Mouse (Mus musculus): Measurements from ENCODE around the gene Qrich1. TPM values are rescaled to one million over a fixed set of nuclear protein-coding genes. Genes with fewer than 3 reads are reported as not detected.

Qrich1 gene
- polyA plus RNA-seq, 1 experiment from 2014 or later: 112 TPM

DNA sequence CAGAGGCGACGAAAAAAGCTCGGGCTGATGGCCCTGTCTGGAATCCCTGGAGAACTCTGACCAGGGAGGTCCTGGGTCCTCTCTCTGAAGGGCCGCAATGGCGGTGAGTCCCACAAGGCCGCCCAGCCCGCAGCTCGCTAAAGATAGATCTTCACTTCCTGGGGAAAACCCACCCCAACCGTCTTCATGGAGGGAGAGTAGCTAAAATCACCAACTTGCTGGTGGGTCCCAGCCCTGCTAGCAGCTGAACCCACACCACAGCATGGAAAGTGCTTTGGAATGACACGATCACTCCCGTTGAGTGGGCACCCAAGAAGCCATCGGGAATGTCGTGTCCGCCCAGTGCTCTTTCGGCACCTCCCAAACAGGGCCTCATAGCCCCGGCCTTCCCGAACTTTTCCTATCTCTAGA lies 51.9 kb downstream of the Qrich1 start:
- H3K27ac ChIP-seq: peak overlapping the region; percentile 96
- no peak overlapping the region for H3K9ac ChIP-seq
- H3K36me3 ChIP-seq: peaks cover 52% of the 10 kb centered on the region
- ATAC-seq (ENCODE audit: insufficient number of reproducible peaks, low FRiP score, low TSS enrichment, low read depth): no peak
- H3K4me2 ChIP-seq: peak overlapping the region; percentile 98
- H3K4me1 ChIP-seq: peaks cover 42% of the 10 kb centered on the region
- peak overlapping the region; percentile 74; the same call in 1 of the 2 replicates for H3K4me3 ChIP-seq
- no peaks in the 10 kb centered on the region for H3K9me3 ChIP-seq
- no peaks in the 10 kb centered on the region for H3K27me3 ChIP-seq
- 77% methylated on average over 17 of the region's 17 CpGs for WGBS

DNA sequence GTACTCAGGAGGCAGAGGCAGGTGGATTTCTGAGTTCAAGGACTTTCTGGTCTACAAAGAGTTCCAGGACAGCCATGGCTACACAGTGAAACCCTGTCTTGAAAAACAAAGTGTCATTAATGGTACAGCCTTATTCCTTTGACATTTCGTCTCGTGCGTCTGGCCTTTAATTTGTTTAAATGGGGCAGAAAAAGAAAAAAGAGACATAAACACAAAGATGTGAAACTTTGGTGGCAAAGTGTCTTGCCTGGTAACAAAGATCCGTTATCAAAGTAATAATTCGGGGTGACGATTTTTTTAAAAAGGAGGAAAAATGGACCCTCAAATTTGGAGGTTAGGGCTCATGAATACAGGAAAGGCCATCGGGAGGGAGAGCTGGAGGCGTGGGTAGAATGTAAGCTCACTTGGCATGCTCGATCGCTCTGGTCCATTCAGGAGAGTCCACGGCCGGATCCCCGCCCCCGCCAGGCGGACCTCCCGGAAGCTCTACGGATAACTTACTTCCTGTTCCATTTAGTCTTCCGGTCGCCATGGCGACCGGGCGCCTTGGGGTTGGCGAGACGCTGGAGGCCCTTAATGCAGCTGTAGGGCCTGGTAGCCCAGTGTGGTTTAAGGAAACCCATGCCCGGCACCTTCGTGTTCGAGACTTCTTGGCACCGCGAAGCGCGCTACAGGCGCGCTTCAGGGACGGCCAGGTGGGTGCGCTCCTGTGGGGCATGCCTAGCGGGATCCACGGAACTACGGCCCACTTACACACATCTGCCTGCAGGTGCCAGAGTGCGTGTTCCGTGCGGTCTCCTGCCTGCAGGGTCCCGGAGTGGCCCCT lies 53.0 kb downstream of the Qrich1 start, which contains the start of gene Dalrd3:
Gene Dalrd3, plus strand, starts transcription at position 506 of the 826 bp plus-strand sequence.
- Histone ChIP-seq H3K4me3 (peak within 1 kb of the TSS; percentile 63), H3K27me3 (no peaks in the 10 kb centered on the region), H3K4me2 (peak within 1 kb of the TSS; percentile 98), H3K9ac (peak within 1 kb of the TSS; percentile 55), H3K9me3 (no peaks in the 10 kb centered on the region), H3K4me1 (peaks cover 50% of the 10 kb centered on the region), H3K27ac (peak within 1 kb of the TSS; percentile 96), H3K36me3 (peaks cover 52% of the 10 kb centered on the region)
- peak; percentile 55 for ATAC-seq (ENCODE audit: insufficient number of reproducible peaks, low FRiP score, low TSS enrichment, low read depth)
- 6% methylated on average over 42 of the region's 42 CpGs for WGBS

DNA sequence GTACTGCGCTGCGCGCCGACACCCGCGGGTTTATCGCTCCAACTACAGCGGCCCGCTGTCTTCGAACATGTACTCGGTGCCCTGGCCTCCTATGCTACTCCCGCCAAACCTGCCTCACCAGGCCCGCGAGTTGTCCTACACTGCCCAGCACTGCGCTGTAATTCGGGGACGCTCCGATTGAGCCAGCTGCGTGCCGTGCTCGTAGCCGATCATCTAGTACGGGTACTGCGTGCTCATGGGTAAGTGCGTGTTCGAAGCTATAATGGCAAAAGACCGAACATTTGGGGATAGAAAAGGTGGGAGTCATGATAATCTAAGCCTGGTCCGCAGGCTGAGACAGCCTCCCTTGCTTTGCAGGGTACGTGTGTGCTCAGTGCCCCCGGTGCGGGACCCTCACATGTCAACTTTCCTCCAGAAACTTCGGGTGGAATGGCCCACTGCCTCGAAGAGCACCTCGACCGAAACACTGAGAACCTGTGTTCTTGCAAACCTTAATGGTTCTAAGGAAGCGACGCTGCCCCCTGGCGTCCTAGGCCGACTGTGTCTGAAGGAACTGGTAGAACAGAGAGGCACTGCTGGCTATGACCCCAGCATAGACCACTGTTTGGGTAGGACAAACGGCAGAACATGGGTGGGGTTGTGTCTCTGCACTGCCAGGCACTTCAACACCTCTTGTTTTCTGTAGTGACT lies 53.7 kb downstream of the Qrich1 start:
- peak overlapping the region; percentile 63 for H3K4me3 ChIP-seq
- H3K36me3 ChIP-seq: peaks cover 52% of the 10 kb centered on the region
- H3K27ac ChIP-seq: peak overlapping the region; percentile 75
- 1% methylated on average over 40 of the region's 40 CpGs for WGBS
- peak overlapping the region; percentile 55 for H3K9ac ChIP-seq
- no peaks in the 10 kb centered on the region for H3K27me3 ChIP-seq
- ATAC-seq (ENCODE audit: insufficient number of reproducible peaks, low FRiP score, low TSS enrichment, low read depth): no peak
- H3K4me1 ChIP-seq: peaks cover 53% of the 10 kb centered on the region
- no peaks in the 10 kb centered on the region for H3K9me3 ChIP-seq
- peak overlapping the region; percentile 98 for H3K4me2 ChIP-seq

DNA sequence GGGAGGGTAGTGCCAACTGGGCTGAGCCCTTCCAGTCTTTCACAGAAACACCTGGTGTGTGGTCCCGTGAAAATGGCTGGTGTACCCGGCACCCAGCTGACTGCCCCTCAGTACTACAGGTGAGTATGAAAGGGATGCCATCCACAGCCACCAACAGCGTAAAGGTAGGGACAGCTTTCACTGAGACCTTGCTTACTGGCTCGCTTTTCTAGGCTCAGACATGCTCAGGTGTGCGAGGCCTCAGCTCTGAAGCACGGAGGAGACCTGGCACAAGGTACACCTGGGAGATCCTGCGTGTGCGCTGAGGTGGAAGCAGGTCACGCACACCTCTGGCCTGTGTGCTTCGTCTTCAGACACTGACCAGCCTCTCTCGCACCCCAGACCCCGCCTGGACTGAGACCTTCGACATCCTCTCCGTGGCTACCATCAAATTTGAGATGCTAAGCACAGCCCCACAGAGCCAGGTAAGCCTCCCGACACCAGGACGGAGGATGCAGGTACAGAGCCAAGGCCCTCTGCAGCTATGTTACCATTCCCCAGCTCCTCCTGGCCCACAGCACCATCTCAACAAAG lies 54.9 kb downstream of the Qrich1 start:
- no peak overlapping the region for H3K9ac ChIP-seq
- 90% methylated on average over 16 of the region's 16 CpGs for WGBS
- H3K4me3 ChIP-seq: no peak overlapping the region
- ATAC-seq (ENCODE audit: insufficient number of reproducible peaks, low FRiP score, low TSS enrichment, low read depth): no peak
- no peak overlapping the region for H3K4me2 ChIP-seq
- no peak overlapping the region for H3K27ac ChIP-seq
- H3K36me3 ChIP-seq: peaks cover 55% of the 10 kb centered on the region
- no peaks in the 10 kb centered on the region for H3K27me3 ChIP-seq
- H3K4me1 ChIP-seq: peaks cover 55% of the 10 kb centered on the region
- H3K9me3 ChIP-seq: no peaks in the 10 kb centered on the region

DNA sequence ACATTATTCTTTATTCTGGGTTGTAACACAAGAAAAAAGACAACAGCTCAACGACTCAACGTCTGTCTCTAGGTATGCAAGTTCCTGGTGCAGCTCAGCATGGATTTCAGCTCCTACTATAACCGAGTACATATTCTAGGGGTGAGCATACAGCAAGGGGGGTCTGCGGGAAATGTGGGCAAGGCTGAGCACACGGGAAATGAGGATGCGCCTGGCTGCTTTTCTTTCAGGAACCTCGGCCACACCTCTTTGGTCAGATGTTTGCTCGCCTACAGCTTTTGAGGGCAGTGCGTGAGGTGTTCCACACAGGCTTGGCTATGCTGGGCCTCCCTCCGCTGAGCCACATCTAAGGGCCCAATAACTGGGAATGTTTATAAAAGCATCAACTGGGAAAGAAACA lies 55.7 kb downstream of the Qrich1 start:
- ATAC-seq (ENCODE audit: insufficient number of reproducible peaks, low FRiP score, low TSS enrichment, low read depth): no peak
- no peak overlapping the region for H3K9ac ChIP-seq
- peaks cover 55% of the 10 kb centered on the region for H3K36me3 ChIP-seq
- no peaks in the 10 kb centered on the region for H3K27me3 ChIP-seq
- H3K4me1 ChIP-seq: peaks cover 64% of the 10 kb centered on the region
- WGBS: 83% methylated on average over 10 of the region's 10 CpGs
- H3K4me3 ChIP-seq: no peak overlapping the region
- no peaks in the 10 kb centered on the region for H3K9me3 ChIP-seq
- no peak overlapping the region for H3K27ac ChIP-seq
- H3K4me2 ChIP-seq: no peak overlapping the region

DNA sequence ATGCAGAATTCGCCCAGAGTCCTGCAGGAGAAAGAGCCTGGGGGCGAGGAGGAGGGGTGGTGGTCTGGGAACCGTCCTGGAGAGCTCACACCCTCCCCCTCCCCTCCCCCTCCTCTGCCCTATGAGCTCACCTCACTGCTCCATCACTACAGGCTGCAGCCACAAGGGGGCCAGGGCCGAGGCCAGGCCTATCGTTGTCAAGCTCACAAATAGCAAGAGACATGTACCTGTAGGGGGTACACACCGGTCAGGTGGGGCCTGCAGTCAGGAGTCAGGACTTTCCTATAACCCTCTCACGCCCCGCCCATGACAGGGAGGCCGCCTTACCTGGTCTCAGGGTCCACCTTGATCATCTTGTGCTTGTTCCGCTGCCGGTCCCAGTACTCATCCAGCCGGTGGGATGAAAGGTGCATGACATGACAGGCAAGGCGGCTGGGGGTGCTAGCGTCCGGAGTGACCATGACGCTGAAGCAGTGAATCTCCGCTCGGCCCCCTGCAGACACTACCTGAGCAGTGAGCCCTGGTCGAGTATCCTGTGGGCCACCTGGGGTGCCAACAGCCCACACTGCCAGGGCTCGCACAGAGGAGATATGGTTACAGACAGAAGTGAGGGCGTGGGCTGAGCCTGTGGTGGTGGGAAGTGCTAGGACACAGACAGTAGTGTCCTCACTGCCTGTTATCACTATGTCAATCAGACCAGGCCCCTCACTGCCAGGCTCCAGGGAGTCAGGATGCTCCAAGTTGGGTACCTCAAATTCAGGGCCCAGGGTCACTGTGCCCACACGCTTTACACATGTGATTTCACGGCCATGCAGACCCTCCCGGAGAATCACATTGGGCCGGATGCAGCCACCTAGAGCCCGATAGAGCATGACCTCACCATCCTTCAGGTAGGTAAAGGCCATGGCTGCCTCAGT lies 57.4 kb downstream of the Qrich1 start:
- Histone ChIP-seq H3K27ac (no peak overlapping the region), H3K4me2 (no peak overlapping the region)

DNA sequence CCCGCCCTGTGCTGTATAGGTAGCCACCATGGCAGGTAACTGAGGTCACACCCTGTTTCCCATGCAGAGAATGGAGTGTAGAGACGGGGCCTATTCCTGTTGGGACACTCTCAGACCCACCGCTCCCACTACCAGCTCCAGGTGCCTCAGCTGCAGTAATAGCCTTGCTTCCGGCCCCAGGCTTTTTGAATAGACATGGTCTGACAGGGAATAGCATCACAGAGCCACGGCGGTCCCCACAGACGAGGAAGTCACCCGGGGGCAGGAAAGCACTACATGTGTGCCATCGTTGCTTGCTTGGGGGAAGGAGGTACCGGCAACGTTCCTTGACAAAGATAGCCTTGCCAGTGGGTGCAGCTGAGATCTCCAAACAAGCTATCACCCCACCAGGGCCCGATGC lies 58.3 kb downstream of the Qrich1 start:
- no peak overlapping the region for H3K27ac ChIP-seq
- H3K4me2 ChIP-seq: no peak overlapping the region
- H3K9me3 ChIP-seq: no peaks in the 10 kb centered on the region
- H3K4me3 ChIP-seq: no peak overlapping the region
- no peak for ATAC-seq (ENCODE audit: insufficient number of reproducible peaks, low FRiP score, low TSS enrichment, low read depth)
- WGBS: 88% methylated on average over 12 of the region's 12 CpGs
- peaks cover 55% of the 10 kb centered on the region for H3K36me3 ChIP-seq
- H3K27me3 ChIP-seq: no peaks in the 10 kb centered on the region
- peaks cover 60% of the 10 kb centered on the region for H3K4me1 ChIP-seq
- H3K9ac ChIP-seq: no peak overlapping the region

More for the DNA sequence above, 57.4 kb downstream of the Qrich1 start:
- no peak for ATAC-seq (ENCODE audit: insufficient number of reproducible peaks, low FRiP score, low TSS enrichment, low read depth)
- H3K9me3 ChIP-seq: no peaks in the 10 kb centered on the region
- H3K4me3 ChIP-seq: no peak overlapping the region
- H3K27me3 ChIP-seq: no peaks in the 10 kb centered on the region
- H3K4me1 ChIP-seq: peaks cover 60% of the 10 kb centered on the region
- peaks cover 55% of the 10 kb centered on the region for H3K36me3 ChIP-seq
- H3K9ac ChIP-seq: no peak overlapping the region
- WGBS: 59% methylated on average over 26 of the region's 26 CpGs

DNA sequence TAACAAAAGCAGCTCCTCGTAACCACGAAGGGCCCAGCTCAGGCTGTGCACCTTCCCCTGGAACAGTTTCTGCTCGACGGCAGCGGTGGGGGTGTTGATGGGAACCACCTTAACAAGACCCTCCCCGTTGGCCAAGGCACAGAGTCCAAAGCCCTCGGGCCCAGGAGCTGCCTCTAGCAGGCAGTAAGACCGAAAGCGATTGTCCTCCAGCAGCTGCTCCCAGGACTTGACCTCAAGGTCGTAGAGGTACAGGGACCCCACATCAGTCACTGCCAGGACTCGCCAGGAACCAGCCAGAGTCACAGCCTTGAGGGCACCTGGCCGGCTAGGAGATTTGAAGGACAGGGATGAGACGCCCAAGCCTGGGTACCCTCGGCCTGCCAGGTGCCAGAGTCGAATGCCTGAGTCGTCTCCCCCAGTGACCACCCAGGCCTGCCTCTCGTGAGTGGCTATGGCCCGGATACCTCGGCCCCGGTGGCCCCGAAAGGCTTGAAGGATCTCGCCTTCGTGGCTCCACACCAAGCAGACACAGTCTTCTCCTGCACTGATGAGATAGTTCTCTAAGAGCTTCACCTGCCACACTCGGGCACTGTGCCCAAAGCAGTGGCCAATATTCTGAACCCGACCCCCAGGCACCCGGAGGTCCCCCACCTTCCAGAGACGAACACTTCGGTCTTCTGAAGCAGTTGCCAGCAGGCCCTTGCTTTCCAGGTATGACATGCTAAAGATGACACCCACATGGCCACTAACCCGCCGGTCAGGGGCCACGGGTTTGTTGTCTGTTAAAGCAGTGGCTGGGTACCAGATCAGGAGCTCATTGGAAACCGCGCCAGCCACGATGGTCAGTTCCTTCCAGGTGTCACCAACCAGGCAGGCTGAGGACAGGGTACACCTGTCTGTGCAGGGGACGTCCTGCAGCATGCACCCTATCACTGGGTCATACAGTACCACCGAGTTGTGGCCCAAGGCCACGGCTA lies 59.0 kb downstream of the Qrich1 start:
- Histone ChIP-seq H3K4me3 (no peak overlapping the region), H3K9me3 (no peaks in the 10 kb centered on the region), H3K4me1 (peaks cover 53% of the 10 kb centered on the region), H3K9ac (no peak overlapping the region), H3K27ac (no peak overlapping the region), H3K4me2 (no peak overlapping the region), H3K36me3 (peaks cover 55% of the 10 kb centered on the region), H3K27me3 (no peaks in the 10 kb centered on the region)
- WGBS: 86% methylated on average over 37 of the region's 37 CpGs
- no peak for ATAC-seq (ENCODE audit: insufficient number of reproducible peaks, low FRiP score, low TSS enrichment, low read depth)

DNA sequence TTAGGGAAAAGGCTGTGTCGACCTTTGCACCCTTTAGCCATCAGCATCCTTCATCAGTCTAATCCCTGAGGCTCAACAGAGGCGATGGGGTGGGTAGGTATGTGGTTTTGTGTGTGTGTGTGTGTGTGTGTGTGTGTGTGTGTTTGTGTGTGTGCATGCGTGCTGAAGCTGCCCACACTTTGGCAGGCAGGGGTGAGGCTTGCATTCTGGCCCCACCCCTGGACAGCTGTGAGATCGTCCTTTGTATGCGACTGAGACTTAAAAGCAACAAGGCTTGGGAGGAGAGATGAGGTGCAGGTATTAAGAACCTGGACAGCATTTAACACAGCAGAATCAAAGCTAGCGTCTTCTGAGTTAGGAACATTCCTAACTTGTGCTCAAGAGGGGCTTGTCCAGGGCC lies 60.4 kb downstream of the Qrich1 start:
- peaks cover 48% of the 10 kb centered on the region for H3K36me3 ChIP-seq
- H3K4me1 ChIP-seq: peaks cover 48% of the 10 kb centered on the region
- H3K9me3 ChIP-seq: no peaks in the 10 kb centered on the region
- peak overlapping the region; percentile 69 for H3K4me2 ChIP-seq
- H3K4me3 ChIP-seq: peak overlapping the region; percentile 73
- no peak overlapping the region for H3K9ac ChIP-seq
- H3K27ac ChIP-seq: peak overlapping the region; percentile 93; the same call in 1 of the 2 replicates
- no peaks in the 10 kb centered on the region for H3K27me3 ChIP-seq
- no peak for ATAC-seq (ENCODE audit: insufficient number of reproducible peaks, low FRiP score, low TSS enrichment, low read depth)
- 43% methylated on average over 6 of the region's 6 CpGs for WGBS

DNA sequence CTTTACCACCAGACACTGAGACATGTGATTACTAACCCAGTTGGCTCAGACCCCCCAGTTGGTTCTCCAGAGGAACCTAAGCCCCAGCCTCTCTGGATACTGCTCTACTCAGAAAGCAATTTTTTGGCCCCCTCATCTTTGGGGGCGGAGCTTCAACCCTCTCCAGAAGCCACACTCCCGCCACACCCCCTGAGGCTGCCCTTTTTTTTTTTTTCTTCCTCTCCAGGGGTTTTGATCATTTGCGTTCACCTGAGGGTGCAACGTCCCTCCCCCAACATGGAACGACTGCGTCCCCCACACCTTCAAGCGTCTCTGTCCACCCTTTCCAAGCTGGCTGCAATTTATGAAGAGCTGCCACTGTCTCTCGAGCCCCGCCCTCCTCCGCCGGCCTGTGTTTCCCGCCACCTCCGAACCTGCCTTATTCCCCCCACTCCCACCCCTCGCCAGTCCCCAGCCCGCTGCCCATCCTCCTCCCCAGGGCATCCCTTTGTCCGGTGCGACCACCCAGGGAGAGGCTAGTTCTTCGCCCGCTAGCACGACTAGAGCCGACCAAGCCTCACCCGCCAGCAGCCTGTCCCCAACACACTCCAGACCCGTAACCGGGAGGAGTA lies 61.4 kb downstream of the Qrich1 start:
- WGBS: under 1% methylated on average over 24 of the region's 24 CpGs
- Histone ChIP-seq H3K27me3 (no peaks in the 10 kb centered on the region), H3K9ac (peak overlapping the region; percentile 74), H3K27ac (peak overlapping the region; percentile 93), H3K4me2 (peak overlapping the region; percentile 69), H3K4me1 (peaks cover 48% of the 10 kb centered on the region), H3K9me3 (no peaks in the 10 kb centered on the region), H3K4me3 (peak overlapping the region; percentile 73), H3K36me3 (peaks cover 39% of the 10 kb centered on the region)
- no peak for ATAC-seq (ENCODE audit: insufficient number of reproducible peaks, low FRiP score, low TSS enrichment, low read depth)

Measured in limb, embryonic 15.5 days (tissue).